Comparison of ENCODE assay signal across 18 mouse cellular contexts in genomic region chr15:85705013-85705528, GRCm38 (mm10). TPM values are rescaled to one million over a fixed set of nuclear protein-coding genes. Genes with fewer than 3 reads are reported as not detected.
DNase-seq lines count a peak whose midpoint lies in the region; ATAC-seq lines count a peak whose summit lies in the region.
"Had no signal": no experiment of that assay in that cellular context is flagged by ENCODE, and none has a peak within 500 bp of the region (broad histone marks: within the 10 kb centered on the region; RNA-seq: fewer than 3 reads in every experiment).

No protein-coding gene starts in this region.

- peaks cover 13% of the 10 kb centered on the region; the same call in 1 of the 2 replicates for H3K36me3 ChIP-seq in intestine, embryonic 15.5 days
- H3K36me3 ChIP-seq: midbrain, embryonic 10.5 days had no signal

- 84% methylated on average over 9 of the region's 9 CpGs for WGBS in intestine, embryonic 15.5 days

- H3K4me2 ChIP-seq in intestine, embryonic 15.5 days (replicated peaks): no peak overlapping the region
- H3K4me2 ChIP-seq: embryonic facial prominence, embryonic 13.5 days had no signal

- H3K27ac ChIP-seq in intestine, embryonic 15.5 days: no peak overlapping the region
- H3K27ac ChIP-seq: embryonic facial prominence, embryonic 13.5 days; midbrain, embryonic 10.5 days had no signal

- DNase-seq in gastrocnemius, postnatal 10 days: peak; percentile 8
- DNase-seq in gastrocnemius, adult 8-10 months (ENCODE audit: low spot score in 2 of 2): no peak
- peak; percentile 37 for DNase-seq in kidney, postnatal 10 days
- no peak for DNase-seq in kidney, adult 11 months
- DNase-seq in 3134 (ENCODE audit: extremely low read depth, insufficient read length, low spot score): peak; percentile 34
- peak; percentile 55 for DNase-seq in cerebellum, adult 9-11 months
- no peak for DNase-seq in frontal cortex, postnatal 25 days (ENCODE audit: low spot score in 2 of 2)
- DNase-seq: adrenal gland, adult 8-10 months; layer of hippocampus, postnatal 36 days; liver had no signal

- ATAC-seq in intestine, embryonic 15.5 days: no peak
- ATAC-seq: forebrain, embryonic 16.5 days; intestine, postnatal 0 days; Patski had no signal

- H3K9me3 ChIP-seq in intestine, embryonic 15.5 days: no peaks in the 10 kb centered on the region
- H3K9me3 ChIP-seq: embryonic facial prominence, embryonic 13.5 days; midbrain, embryonic 10.5 days had no signal

- H3K9ac ChIP-seq in intestine, embryonic 15.5 days: no peak overlapping the region

- no peak overlapping the region for H3K4me3 ChIP-seq in intestine, embryonic 15.5 days (replicated peaks)
- H3K4me3 ChIP-seq: embryonic facial prominence, embryonic 13.5 days; midbrain, embryonic 10.5 days had no signal

- H3K4me1 ChIP-seq in intestine, embryonic 15.5 days (replicated peaks): peaks cover 8% of the 10 kb centered on the region; the same call in 1 of the 2 replicates

- no peaks in the 10 kb centered on the region for H3K27me3 ChIP-seq in intestine, embryonic 15.5 days (replicated peaks)
- H3K27me3 ChIP-seq: CH12.LX; embryonic facial prominence, embryonic 13.5 days; Patski had no signal

RNA-seq across cellular contexts. Expression of gene Ppara, which starts 29.7 kb away (rescaled TPM):
- total RNA-seq in gastrocnemius, postnatal 10 days (2021): 1 to 10 TPM; 5.0 to 6.5 TPM
- total RNA-seq in gastrocnemius, adult 8-10 months (2022): 10 to 100 TPM; 10.5 to 19.6 (median 14.7) TPM
- 18.2 and 19.5 TPM in 2 replicates for polyA plus RNA-seq in intestine, embryonic 15.5 days (2015; fragmentation: Nextera tagmentation; extraction: Ambion mirVana)
- total RNA-seq: CH12.LX; neutrophil, adult 5-6 weeks had no signal

Comparison
In these comparisons a context has a peak if more than half of its experiments do, and no peak if none do; other contexts are left out.
1. DNase-seq: peak in gastrocnemius, postnatal 10 days (single experiment), kidney, postnatal 10 days (single experiment), 3134 (single experiment) and cerebellum, adult 9-11 months (single experiment); none in gastrocnemius, adult 8-10 months (0 of 2), kidney, adult 11 months (single experiment) and frontal cortex, postnatal 25 days (0 of 2).